Mouse (Mus musculus) Patski (cell line): ENCODE measurements around the gene Nprl3. TPM values are rescaled to one million over a fixed set of nuclear protein-coding genes. Genes with fewer than 3 reads are reported as not detected.

Source experiments
- ATAC-seq: fragments of 100-300 bp; one replicate; pipeline ENCODE4 v1.8.0; 2021
- CTCF ChIA-PET: fragments of 350-600 bp; sonication (Branson Sonifier 250); formaldehyde crosslinking; loops from one replicate; lab custom pipeline; 2022; ENCODE audit warnings: inconsistent platforms; lab: Charles Lee
- POLR2A ChIA-PET: fragments of 350-600 bp; sonication (Branson Sonifier 250); formaldehyde crosslinking; loops from one replicate; lab custom pipeline; 2022; ENCODE audit warnings: antibody characterized with exemption, inconsistent platforms; lab: Charles Lee
- DNase-seq: peaks from one replicate; pipeline ENCODE4 v3.0.0-alpha.2; 2011; ENCODE audit warnings: low read depth, low spot score
- H3K27me3 ChIP-seq: fragments of 371-371 bp; one replicate; pipeline ENCODE4 v1.5.1; 2021
- CTCF ChIP-seq: fragments of 100-300 bp; IDR thresholded peaks from one replicate; pipeline ENCODE4 v1.5.1; 2021
- in situ Hi-C: fragments of 300-500 bp; cut with MboI; formaldehyde crosslinking; loops from 3 replicates; pipeline ENCODE4 v1.11.1; 2018; ENCODE audit warnings: low pct_unique_long_range_greater_than_20kb, mixed read lengths
- polyA plus RNA-seq: library from polyadenylated mRNA; unstranded; gene quantifications from one replicate; pipeline ENCODE4 v1.2.3, GENCODE M21; 2021

Nprl3 gene
- polyA plus RNA-seq, 1 experiment from 2014 or later: 46.7 TPM

DNA sequence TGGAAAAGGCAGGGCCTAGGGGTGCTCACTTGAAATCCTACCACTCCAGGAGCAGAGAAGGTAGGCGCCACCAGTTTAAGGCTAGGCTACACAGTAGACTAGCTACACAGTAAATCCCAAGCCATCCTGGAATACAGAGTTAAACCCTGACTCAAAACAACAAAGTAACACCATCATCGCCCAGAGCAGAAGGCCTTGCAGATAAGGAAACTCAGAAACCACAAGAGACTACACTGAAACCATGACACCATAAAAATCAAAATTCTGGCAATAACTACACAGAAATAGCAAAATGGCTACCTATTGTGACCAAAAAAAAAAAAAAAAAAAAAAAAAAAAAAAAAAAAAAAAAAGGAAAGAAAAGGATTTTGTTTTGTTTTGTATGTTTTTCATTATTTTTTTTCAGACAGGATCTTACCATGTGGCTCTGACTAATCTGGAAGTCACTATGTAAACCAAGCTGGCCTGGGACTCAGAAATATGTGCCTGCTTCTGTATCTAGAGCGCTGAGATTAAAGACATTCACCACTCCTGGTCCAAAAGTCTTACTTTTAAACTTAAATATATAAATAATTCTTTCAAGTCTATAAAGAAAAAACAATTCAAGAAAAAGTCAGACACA lies 2.3 kb downstream of the Nprl3 start:
- ChIA-PET CTCF (interaction anchor here (0.6 kb wide), 1 partner anchor 9 kb away, joined by 3 read pairs; no protein-coding TSS in a partner anchor), POLR2A (interaction anchor here (2.3 kb wide), 1 partner anchor 8 kb away, joined by 9 read pairs; no protein-coding TSS in a partner anchor)
- no peak for TF ChIP-seq CTCF
- in situ Hi-C loops: no loop called here
- peaks cover 2% of the 10 kb centered on the region for H3K27me3 ChIP-seq
- DNase-seq (no peak), ATAC-seq (no peak)

DNA sequence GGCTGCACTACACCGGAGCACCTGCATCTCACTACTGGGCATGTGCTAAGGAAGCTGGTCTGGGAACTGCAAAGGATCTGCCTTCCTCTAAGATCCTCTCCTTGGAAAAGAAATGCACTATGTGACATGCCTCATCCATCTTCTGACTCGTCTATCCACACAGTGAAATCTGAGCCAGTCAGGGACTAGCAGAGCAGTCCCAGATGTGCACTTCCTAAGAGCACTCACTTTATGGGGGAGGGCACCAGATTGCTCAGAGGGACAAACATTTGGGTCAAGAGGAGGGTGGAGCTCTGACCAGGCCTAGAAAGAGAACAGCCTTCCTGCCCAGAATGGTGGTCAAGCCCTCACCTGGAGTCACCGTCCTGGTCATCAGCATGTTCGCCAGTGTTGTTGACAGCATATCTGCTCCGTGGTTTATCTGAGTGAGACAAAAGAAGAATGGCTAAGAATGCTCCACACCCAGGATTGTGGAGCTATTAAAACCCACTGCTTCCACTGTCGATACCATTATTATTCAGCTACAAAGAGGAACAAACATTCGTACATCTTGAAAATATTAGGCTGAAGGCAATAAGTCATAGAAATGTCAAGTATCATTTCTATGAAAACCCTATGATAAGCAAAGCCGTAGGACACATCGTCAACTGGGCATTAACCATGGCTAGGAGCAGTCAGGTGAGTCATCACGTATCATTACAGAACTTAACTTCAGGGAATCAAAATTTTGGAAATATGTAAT lies 4.7 kb downstream of the Nprl3 start:
- POLR2A ChIA-PET: interaction anchor here (1.0 kb wide), 1 partner anchor 36 kb away, joined by 4 read pairs; the partner anchor contains the start of gene Mpg
- DNase-seq (no peak), ATAC-seq (no peak)
- in situ Hi-C loops: no loop called here
- H3K27me3 ChIP-seq: no peaks in the 10 kb centered on the region
- TF ChIP-seq CTCF: no peak
- CTCF ChIA-PET: no interaction called here

DNA sequence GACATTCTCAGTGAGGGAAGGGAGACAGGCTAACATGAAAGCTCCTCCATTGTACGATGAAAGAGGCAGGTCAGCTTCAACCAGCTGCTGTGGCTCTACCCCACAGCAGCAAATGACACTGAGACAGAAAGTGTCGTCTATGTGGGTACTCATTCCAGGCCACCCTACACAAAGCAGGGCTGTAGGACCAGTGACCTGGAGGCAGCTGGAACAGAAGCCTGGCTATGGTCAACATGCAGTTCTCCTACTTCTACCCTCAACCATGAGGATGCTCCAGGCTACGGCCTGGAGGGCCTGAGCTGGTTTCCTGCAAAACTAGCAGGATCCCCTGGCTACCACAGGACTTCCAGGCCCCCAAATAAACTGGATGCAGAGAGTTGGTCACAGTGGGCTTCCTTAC lies 10.9 kb downstream of the Nprl3 start:
- in situ Hi-C loops: no loop called here
- H3K27me3 ChIP-seq: no peaks in the 10 kb centered on the region
- ATAC-seq (no peak), DNase-seq (no peak)
- ChIA-PET POLR2A (interaction anchor here (3.4 kb wide), 1 partner anchor 10 kb away, joined by 9 read pairs; the partner anchor contains the start of gene Nprl3), CTCF (interaction anchor here (0.8 to 1.6 kb wide), 3 partner anchors 8 to 20 kb away, joined by 3 to 4 read pairs (median 3); no protein-coding TSS in a partner anchor)
- TF ChIP-seq CTCF: no peak

DNA sequence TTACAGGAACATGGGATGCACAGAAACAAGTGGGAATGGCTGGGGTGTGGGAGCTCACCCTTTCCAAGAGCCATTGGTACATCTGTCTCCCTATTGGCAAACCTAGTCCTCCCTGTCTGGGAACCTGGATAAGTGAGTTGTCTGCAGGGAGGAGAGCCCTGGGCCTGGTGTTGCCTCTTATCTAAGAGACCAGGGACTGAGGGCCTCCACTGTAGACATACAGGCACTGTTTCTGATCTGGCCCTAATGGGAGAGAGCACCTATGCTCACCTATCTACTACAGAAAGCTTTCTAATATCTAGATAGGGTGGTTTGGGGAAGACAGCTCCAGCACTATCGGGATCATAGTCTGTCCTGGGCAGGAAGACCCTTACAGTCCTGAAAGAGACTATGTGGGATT lies 11.4 kb downstream of the Nprl3 start:
- ChIA-PET POLR2A (interaction anchor here (3.4 kb wide), 1 partner anchor 10 kb away, joined by 9 read pairs; the partner anchor contains the start of gene Nprl3), CTCF (interaction anchor here (0.5 to 1.6 kb wide), 4 partner anchors 9 to 23 kb away, joined by 3 to 4 read pairs (median 3); no protein-coding TSS in a partner anchor)
- no peak for DNase-seq
- TF ChIP-seq CTCF: no peak
- no peak for ATAC-seq
- in situ Hi-C loops: no loop called here
- H3K27me3 ChIP-seq: no peaks in the 10 kb centered on the region

DNA sequence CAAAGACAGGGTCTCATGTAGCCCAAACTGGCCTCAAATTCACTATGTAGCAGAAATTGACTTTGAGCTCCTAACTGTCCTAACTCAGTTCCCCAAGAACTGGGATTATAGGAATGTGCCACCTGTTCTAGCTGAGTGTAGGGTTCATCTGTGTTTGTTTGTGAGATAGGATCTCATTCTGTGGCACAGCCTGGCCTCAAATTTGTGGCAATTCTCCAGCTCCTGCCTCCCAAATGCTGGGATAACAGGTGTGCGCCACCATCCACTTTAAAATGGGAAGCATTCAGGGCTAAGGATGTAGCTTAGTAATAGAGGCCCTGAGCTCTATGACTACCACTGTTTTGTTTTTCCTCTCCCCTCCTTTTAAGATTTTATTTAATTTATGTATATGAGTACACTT lies 14.4 kb downstream of the Nprl3 start:
- CTCF ChIA-PET: interaction anchor here (0.9 to 1.4 kb wide), 2 partner anchors 9 to 16 kb away, joined by 3 to 5 read pairs; no protein-coding TSS in a partner anchor
- DNase-seq: no peak
- TF ChIP-seq CTCF: no peak
- no peak for ATAC-seq
- POLR2A ChIA-PET: no interaction called here
- in situ Hi-C loops: no loop called here
- no peaks in the 10 kb centered on the region for H3K27me3 ChIP-seq

DNA sequence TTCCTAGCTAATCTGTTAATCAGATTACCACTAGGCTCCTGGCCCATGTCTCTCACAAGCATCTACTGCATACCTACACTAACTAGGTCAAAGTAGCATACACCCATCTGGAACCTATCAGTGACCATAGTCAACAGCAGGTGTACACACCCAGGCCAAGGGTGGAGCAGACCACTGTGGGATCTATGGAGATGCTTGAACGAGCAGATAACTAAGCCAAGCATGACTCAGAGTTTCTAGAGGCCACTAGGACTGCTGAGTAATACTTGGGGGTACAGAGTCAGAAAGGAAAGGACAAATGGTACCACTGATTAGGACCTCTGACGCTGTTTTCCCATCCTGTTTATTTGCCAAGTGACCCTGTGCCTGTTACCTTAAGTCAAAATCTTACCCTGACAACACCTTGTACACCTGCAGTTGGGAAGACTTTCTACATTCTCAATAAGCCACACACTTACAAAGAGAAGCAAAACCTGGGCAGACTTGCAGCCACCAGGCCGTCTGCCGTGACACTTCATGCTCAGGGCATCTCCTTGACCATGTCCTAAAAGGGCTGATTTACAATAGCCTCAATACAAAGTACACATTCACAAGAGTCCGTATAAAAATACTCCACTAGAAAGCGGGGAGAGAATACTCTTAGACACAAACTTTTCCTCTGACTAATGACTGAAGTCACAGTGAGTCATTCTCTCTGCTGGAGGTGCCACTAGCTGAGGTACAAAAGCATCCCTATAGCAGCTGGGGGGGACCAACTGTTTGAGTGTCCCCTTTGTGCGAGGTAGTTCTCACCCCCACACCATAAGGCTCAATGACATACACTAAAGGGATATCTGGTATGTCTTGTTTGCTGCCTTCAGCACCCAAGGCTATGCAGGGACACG lies 16.4 kb downstream of the Nprl3 start:
- DNase-seq: no peak
- H3K27me3 ChIP-seq: no peaks in the 10 kb centered on the region
- CTCF ChIA-PET: no interaction called here
- no peak for TF ChIP-seq CTCF
- POLR2A ChIA-PET: no interaction called here
- peak; percentile 68 for ATAC-seq
- in situ Hi-C loops: no loop called here

DNA sequence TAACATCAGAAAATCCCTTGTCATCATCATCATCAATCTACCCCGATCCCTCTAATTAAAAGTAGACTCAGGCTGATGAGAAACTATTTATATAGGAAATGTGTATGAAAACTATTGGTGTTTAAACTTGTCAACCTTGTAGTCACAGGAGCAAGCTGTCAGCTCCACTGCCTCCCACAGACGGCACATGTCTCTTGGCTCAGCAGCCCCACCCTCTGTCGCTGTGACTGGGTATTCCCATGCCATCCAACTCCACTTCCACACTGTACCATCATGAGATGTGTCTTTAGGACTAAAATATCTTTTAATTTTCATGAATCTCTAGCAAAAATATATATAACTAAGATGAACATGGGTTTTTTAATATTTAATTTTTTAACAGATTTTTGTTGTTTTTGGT lies 19.2 kb downstream of the Nprl3 start:
- DNase-seq: no peak
- POLR2A ChIA-PET: no interaction called here
- no peak for TF ChIP-seq CTCF

DNA sequence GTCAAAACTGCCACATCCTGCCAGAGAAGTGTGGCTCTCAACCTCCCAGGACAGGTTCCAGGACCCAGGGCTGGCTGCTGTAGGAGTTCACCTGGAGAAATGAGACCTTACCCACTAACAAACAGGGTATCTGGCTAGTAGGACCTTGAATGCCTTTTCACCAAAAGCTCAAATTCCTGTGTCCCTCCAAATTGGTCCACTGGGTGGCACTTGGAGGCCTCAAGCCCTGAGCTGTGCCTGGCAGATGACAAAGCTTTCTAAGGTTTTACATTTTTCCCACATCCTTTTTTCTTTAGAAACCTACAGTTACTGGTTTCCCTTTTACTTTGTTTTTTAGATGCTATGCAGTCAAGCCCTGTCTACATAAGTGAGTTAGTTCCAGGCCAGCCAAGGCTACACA lies 20.4 kb downstream of the Nprl3 start:
- ChIA-PET POLR2A (no interaction called here), CTCF (interaction anchor here (1.0 to 2.1 kb wide), 3 partner anchors 9 to 43 kb away, joined by 3 to 8 read pairs (median 3); no protein-coding TSS in a partner anchor)
- ATAC-seq: no peak
- peak; percentile 44 for TF ChIP-seq CTCF
- DNase-seq: no peak
- in situ Hi-C loops: no loop called here
- no peaks in the 10 kb centered on the region for H3K27me3 ChIP-seq

More for the DNA sequence above, 19.2 kb downstream of the Nprl3 start:
- ATAC-seq: no peak
- CTCF ChIA-PET: interaction anchor here (1.3 to 2.1 kb wide), 3 partner anchors 10 to 66 kb away, joined by 3 to 8 read pairs (median 4); no protein-coding TSS in a partner anchor
- in situ Hi-C loops: no loop called here
- H3K27me3 ChIP-seq: no peaks in the 10 kb centered on the region

DNA sequence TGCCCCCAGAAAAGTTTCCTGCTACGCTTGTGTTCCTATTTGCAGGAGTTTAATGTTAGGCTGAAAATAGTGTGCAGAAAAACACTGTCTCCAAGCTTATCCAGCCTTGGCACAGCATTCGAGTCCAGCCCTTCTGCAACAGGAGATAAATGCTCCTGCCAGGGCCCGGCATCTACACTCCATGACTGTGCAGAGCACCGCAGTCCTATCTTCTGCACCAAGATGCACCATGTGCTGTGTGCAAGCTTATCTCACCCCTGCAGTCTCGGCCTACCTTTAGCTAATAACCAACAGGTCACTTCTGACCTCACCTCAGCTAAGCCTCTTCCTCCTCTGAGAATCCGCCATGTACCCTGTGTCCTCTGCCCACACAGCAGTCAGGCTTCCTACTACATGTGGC lies 21.9 kb downstream of the Nprl3 start:
- H3K27me3 ChIP-seq: no peaks in the 10 kb centered on the region
- in situ Hi-C loops: no loop called here
- DNase-seq (no peak), ATAC-seq (no peak)
- ChIA-PET POLR2A (no interaction called here), CTCF (interaction anchor here (0.9 to 2.0 kb wide), 5 partner anchors 9 to 63 kb away, joined by 3 to 4 read pairs (median 3); no protein-coding TSS in a partner anchor)
- no peak for TF ChIP-seq CTCF

DNA sequence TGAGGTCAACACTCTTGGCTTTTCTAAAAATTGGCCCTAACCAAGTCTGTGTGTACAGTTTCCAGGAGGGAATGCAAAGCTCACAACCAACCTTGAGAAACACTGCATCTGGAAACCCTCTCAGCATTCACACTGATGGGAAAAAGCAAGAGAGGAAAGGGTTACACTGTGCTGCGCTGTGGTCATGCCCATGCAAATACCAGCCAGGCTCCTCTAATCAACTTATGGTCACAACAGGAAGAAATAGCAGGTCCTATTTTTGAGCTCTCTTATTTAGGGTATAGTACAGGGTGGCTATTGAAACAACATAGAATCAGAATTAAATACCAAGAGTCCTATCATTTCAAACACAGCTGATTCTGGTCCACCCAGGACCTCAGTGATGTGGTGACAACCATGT lies 22.9 kb downstream of the Nprl3 start:
- in situ Hi-C loops: no loop called here
- no peak for TF ChIP-seq CTCF
- ChIA-PET CTCF (interaction anchor here (0.7 to 2.0 kb wide), 7 partner anchors 8 to 62 kb away, joined by 3 to 5 read pairs (median 4); no protein-coding TSS in a partner anchor), POLR2A (no interaction called here)
- DNase-seq (no peak), ATAC-seq (no peak)
- no peaks in the 10 kb centered on the region for H3K27me3 ChIP-seq
